Mouse (Mus musculus): Measurements from ENCODE around the gene Rab9. TPM values are rescaled to one million over a fixed set of nuclear protein-coding genes. Genes with fewer than 3 reads are reported as not detected.
"Not testable (repeated sequence)": the region's sequence is repeated elsewhere in the genome, so short reads cannot be mapped to it uniquely, and the experiment has no call there.

Rab9 gene
- polyA plus RNA-seq (2015; fragmentation: Nextera tagmentation; extraction: Ambion mirVana), result 51.6 and 52.7 TPM in 2 replicates

GRCm38 (mm10) chrX:166479365-166479983 lies at the start of gene Rab9:
TSS of gene Rab9 (minus strand) at chrX:166479867.
- WGBS, result 20% methylated on average over 37 of the region's 41 CpGs
- Histone ChIP-seq H3K4me3 (replicated peaks) (peak within 1 kb of the TSS; percentile 59), H3K27ac (replicated peaks) (peak within 1 kb of the TSS; percentile 84), H3K4me2 (peak within 1 kb of the TSS; percentile 62), H3K27me3 (replicated peaks) (no peaks in the 10 kb centered on the region; the same call in none of the 2 replicates), H3K9me3 (replicated peaks) (no peaks in the 10 kb centered on the region), H3K36me3 (no peaks in the 10 kb centered on the region), H3K4me1 (0 out of 2 replicates have a peak, but pooled peaks cover 9% of the 10 kb centered on the region), H3K9ac (replicated peaks) (peak within 1 kb of the TSS; percentile 53)
- peak; percentile 99 for ATAC-seq (ENCODE audit: low FRiP score)

GRCm38 (mm10) chrX:166528126-166528525 lies 48.5 kb upstream of the Rab9 start:
- H3K9me3 ChIP-seq (replicated peaks), result no peaks in the 10 kb centered on the region
- H3K36me3 ChIP-seq, result no peaks in the 10 kb centered on the region
- H3K9ac ChIP-seq (replicated peaks), result no peak overlapping the region
- no peak overlapping the region for H3K27ac ChIP-seq (replicated peaks)
- no peak for ATAC-seq (ENCODE audit: low FRiP score)
- H3K27me3 ChIP-seq (replicated peaks), result no peaks in the 10 kb centered on the region; the same call in 1 of the 2 replicates
- 91% methylated on average over 3 of the region's 3 CpGs for WGBS
- H3K4me2 ChIP-seq, result no peak overlapping the region
- no peak overlapping the region for H3K4me3 ChIP-seq (replicated peaks)
- H3K4me1 ChIP-seq, result no peaks in the 10 kb centered on the region

GRCm38 (mm10) chrX:166525637-166526315 lies 46.1 kb upstream of the Rab9 start:
- no peaks in the 10 kb centered on the region for H3K36me3 ChIP-seq
- WGBS, result 96% methylated on average over 2 of the region's 2 CpGs
- no peak overlapping the region for H3K4me3 ChIP-seq (replicated peaks)
- H3K27me3 ChIP-seq (replicated peaks), result no peaks in the 10 kb centered on the region; the same call in 1 of the 2 replicates
- H3K9ac ChIP-seq (replicated peaks), result no peak overlapping the region
- H3K4me1 ChIP-seq, result no peaks in the 10 kb centered on the region
- H3K27ac ChIP-seq (replicated peaks), result no peak overlapping the region
- H3K4me2 ChIP-seq, result no peak overlapping the region
- H3K9me3 ChIP-seq (replicated peaks), result no peaks in the 10 kb centered on the region
- no peak for ATAC-seq (ENCODE audit: low FRiP score)

GRCm38 (mm10) chrX:166520782-166521181 lies 41.1 kb upstream of the Rab9 start:
- Histone ChIP-seq H3K9me3 (replicated peaks) (no peaks in the 10 kb centered on the region), H3K4me2 (no peak overlapping the region), H3K4me3 (replicated peaks) (no peak overlapping the region), H3K4me1 (no peaks in the 10 kb centered on the region), H3K9ac (replicated peaks) (no peak overlapping the region), H3K27me3 (replicated peaks) (no peaks in the 10 kb centered on the region; the same call in 1 of the 2 replicates), H3K27ac (replicated peaks) (no peak overlapping the region), H3K36me3 (no peaks in the 10 kb centered on the region)
- WGBS, result 81% methylated on average over 5 of the region's 5 CpGs
- ATAC-seq (ENCODE audit: low FRiP score), result no peak

GRCm38 (mm10) chrX:166518345-166518744 lies 38.7 kb upstream of the Rab9 start, which contains the start of gene Tceanc:
TSS of gene Tceanc (minus strand) at chrX:166518567.
- Histone ChIP-seq H3K9ac (replicated peaks) (no peak within 1 kb of the TSS), H3K4me1 (no peaks in the 10 kb centered on the region; the same call in 1 of the 2 replicates), H3K9me3 (replicated peaks) (no peaks in the 10 kb centered on the region), H3K27me3 (replicated peaks) (peaks cover 7% of the 10 kb centered on the region; the same call in 1 of the 2 replicates), H3K4me3 (replicated peaks) (no peak within 1 kb of the TSS), H3K4me2 (no peak within 1 kb of the TSS), H3K36me3 (no peaks in the 10 kb centered on the region), H3K27ac (replicated peaks) (no peak within 1 kb of the TSS)
- no peak for ATAC-seq (ENCODE audit: low FRiP score)
- WGBS, result 79% methylated on average over 16 of the region's 16 CpGs

- H3K9me3 ChIP-seq (replicated peaks), result no peaks in the 10 kb centered on the region
- no peaks in the 10 kb centered on the region for H3K36me3 ChIP-seq
- H3K4me1 ChIP-seq, result no peaks in the 10 kb centered on the region; the same call in 1 of the 2 replicates
- no peak overlapping the region for H3K9ac ChIP-seq (replicated peaks)
- H3K4me3 ChIP-seq (replicated peaks), result no peak overlapping the region
- WGBS, result 85% methylated on average over 1 of the region's 1 CpGs
- no peak for ATAC-seq (ENCODE audit: low FRiP score)
- H3K4me2 ChIP-seq, result no peak overlapping the region
- H3K27me3 ChIP-seq (replicated peaks), result peaks cover 7% of the 10 kb centered on the region; the same call in 1 of the 2 replicates
- no peak overlapping the region for H3K27ac ChIP-seq (replicated peaks)
These were observed 37.0 kb upstream of the Rab9 start for GRCm38 (mm10) chrX:166516631-166517030.

- Histone ChIP-seq H3K4me3 (replicated peaks) (no peak overlapping the region), H3K27me3 (replicated peaks) (peaks cover 7% of the 10 kb centered on the region; the same call in 1 of the 2 replicates), H3K36me3 (no peaks in the 10 kb centered on the region), H3K27ac (replicated peaks) (no peak overlapping the region), H3K9me3 (replicated peaks) (no peaks in the 10 kb centered on the region), H3K4me1 (no peaks in the 10 kb centered on the region; the same call in 1 of the 2 replicates), H3K4me2 (no peak overlapping the region), H3K9ac (replicated peaks) (no peak overlapping the region)
- ATAC-seq (ENCODE audit: low FRiP score), result no peak
- 93% methylated on average over 3 of the region's 3 CpGs for WGBS
These were observed 36.3 kb upstream of the Rab9 start for GRCm38 (mm10) chrX:166515923-166516322.

GRCm38 (mm10) chrX:166514035-166514434 lies 34.4 kb upstream of the Rab9 start:
- ATAC-seq (ENCODE audit: low FRiP score); H3K4me3 ChIP-seq (replicated peaks); H3K9me3 ChIP-seq (replicated peaks); H3K36me3 ChIP-seq; H3K4me1 ChIP-seq; H3K27me3 ChIP-seq (replicated peaks); H3K27ac ChIP-seq (replicated peaks); H3K9ac ChIP-seq (replicated peaks): not testable (repeated sequence)
- 20% methylated on average over 12 of the region's 12 CpGs for WGBS
- peak overlapping the region; percentile 42 for H3K4me2 ChIP-seq

- no peak overlapping the region for H3K9ac ChIP-seq (replicated peaks)
- 98% methylated on average over 4 of the region's 4 CpGs for WGBS
- H3K9me3 ChIP-seq (replicated peaks), result no peaks in the 10 kb centered on the region
- H3K4me2 ChIP-seq, result no peak overlapping the region
- no peak overlapping the region for H3K4me3 ChIP-seq (replicated peaks)
- H3K36me3 ChIP-seq, result no peaks in the 10 kb centered on the region
- peaks cover 7% of the 10 kb centered on the region; the same call in 1 of the 2 replicates for H3K27me3 ChIP-seq (replicated peaks)
- no peaks in the 10 kb centered on the region; the same call in 1 of the 2 replicates for H3K4me1 ChIP-seq
- no peak for ATAC-seq (ENCODE audit: low FRiP score)
- H3K27ac ChIP-seq (replicated peaks), result no peak overlapping the region
These were observed 32.4 kb upstream of the Rab9 start for GRCm38 (mm10) chrX:166512071-166512470.

GRCm38 (mm10) chrX:166511107-166511506 lies 31.4 kb upstream of the Rab9 start:
- no peak for ATAC-seq (ENCODE audit: low FRiP score)
- Histone ChIP-seq H3K9ac (replicated peaks) (no peak overlapping the region), H3K9me3 (replicated peaks) (no peaks in the 10 kb centered on the region), H3K4me1 (no peaks in the 10 kb centered on the region; the same call in 1 of the 2 replicates), H3K27ac (replicated peaks) (no peak overlapping the region), H3K27me3 (replicated peaks) (peaks cover 7% of the 10 kb centered on the region; the same call in 1 of the 2 replicates), H3K4me3 (replicated peaks) (no peak overlapping the region), H3K4me2 (0 out of 2 replicates have a peak overlapping the region, but pooled peaks have one; percentile 44), H3K36me3 (no peaks in the 10 kb centered on the region)

- 0 out of 2 replicates have a peak, but pooled peaks cover 4% of the 10 kb centered on the region for H3K27me3 ChIP-seq (replicated peaks)
- no peaks in the 10 kb centered on the region for H3K9me3 ChIP-seq (replicated peaks)
- ATAC-seq (ENCODE audit: low FRiP score), result peak; percentile 99
- no peaks in the 10 kb centered on the region; the same call in 1 of the 2 replicates for H3K4me1 ChIP-seq
- peak overlapping the region; percentile 67 for H3K9ac ChIP-seq (replicated peaks)
- H3K4me3 ChIP-seq (replicated peaks), result peak overlapping the region; percentile 54
- WGBS, result 23% methylated on average over 59 of the region's 65 CpGs
- H3K4me2 ChIP-seq, result peak overlapping the region; percentile 51
- H3K27ac ChIP-seq (replicated peaks), result peak overlapping the region; percentile 98
- H3K36me3 ChIP-seq, result no peaks in the 10 kb centered on the region
These were observed 30.4 kb upstream of the Rab9 start for GRCm38 (mm10) chrX:166509761-166510738.
